Mouse (Mus musculus): ENCODE data around the gene Dgkh. TPM values are rescaled to one million over a fixed set of nuclear protein-coding genes. Genes with fewer than 3 reads are reported as not detected.
A peak's percentile ranks its signal among the peaks of the same experiment; 100 is the strongest.

Dgkh gene
- total and polyA plus RNA-seq, 2 experiments = 0.24 to 1.8 TPM

DNA sequence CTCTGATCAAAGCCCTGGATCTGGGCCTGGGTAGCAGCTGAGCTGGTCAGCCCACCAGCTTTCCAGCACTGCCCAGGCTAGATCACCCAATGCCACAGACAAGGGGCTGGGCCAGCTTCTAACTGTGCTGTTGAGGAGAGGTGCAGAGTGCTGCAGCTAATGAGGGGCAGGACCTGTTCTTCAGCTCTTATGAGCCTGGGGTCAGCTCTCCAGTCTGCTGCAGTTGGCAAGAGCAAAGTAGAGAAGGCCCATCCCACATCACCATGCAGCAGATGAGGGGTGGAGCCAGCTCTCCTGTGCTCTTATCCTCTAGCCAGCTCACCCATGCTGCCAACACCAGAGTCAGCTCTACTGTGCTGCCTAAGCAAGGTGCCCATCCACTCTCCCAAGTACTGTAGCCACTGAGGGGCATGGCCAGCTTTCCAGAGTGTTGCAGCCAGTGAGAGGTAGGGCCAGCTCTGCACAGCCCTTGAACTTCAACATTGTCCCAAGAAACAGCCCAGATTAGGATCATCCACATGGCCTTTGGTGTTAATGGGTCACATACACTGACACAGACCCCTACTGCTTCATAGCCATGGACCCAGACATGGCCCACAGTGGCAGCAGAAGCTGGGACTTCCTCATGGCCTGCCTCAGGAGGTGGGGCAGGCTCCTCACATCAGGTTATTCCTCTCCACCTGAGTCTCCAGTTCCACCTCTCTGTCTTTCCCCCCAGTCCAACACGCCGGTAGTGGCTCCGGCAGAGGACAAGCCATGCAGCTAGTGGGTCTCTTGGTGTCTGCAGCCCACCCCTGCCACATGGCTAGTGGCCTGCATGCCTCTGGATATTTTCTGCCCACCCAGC, 206.7 kb downstream of the Dgkh start:
- Histone ChIP-seq H3K27me3 (ENCODE audit: control insufficient read depth, insufficient read depth, low read length) (no peaks in the 10 kb centered on the region), H3K36me3 (ENCODE audit: control insufficient read depth, insufficient read depth, low read length) (0 out of 2 replicates have a peak, but pooled peaks cover 2% of the 10 kb centered on the region), H3K9ac (ENCODE audit: low read depth, low read length) (no peak overlapping the region), H3K79me2 (ENCODE audit: control insufficient read depth, insufficient read depth, low read length) (peaks cover 22% of the 10 kb centered on the region), H3K27ac (replicated peaks; ENCODE audit: insufficient read depth, low read depth, low read length) (no peak overlapping the region), H3K4me3 (ENCODE audit: insufficient read depth, low read depth, low read length) (no peak overlapping the region), H3K4me1 (ENCODE audit: control insufficient read depth, insufficient read depth, low read length) (peaks cover 18% of the 10 kb centered on the region)
- peak; percentile 32 for DNase-seq (ENCODE audit: extremely low read depth, low read depth, low spot score)
- TF ChIP-seq POLR2A (IDR thresholded peaks at IDR 0.05; ENCODE audit: extremely low read depth, insufficient read depth, low read length) (no peak), CTCF (IDR thresholded peaks at IDR 0.05; ENCODE audit: low read depth, low read length) (no peak)
- 96% methylated on average over 3 of the region's 3 CpGs for WGBS

GRCm38 (mm10) chr14:78525059-78525458, 207.5 kb downstream of the Dgkh start:
- Histone ChIP-seq H3K79me2 (ENCODE audit: control insufficient read depth, insufficient read depth, low read length) (peaks cover 18% of the 10 kb centered on the region), H3K4me3 (ENCODE audit: insufficient read depth, low read depth, low read length) (no peak overlapping the region), H3K36me3 (ENCODE audit: control insufficient read depth, insufficient read depth, low read length) (peaks cover 5% of the 10 kb centered on the region; the same call in 1 of the 2 replicates), H3K4me1 (ENCODE audit: control insufficient read depth, insufficient read depth, low read length) (peaks cover 21% of the 10 kb centered on the region), H3K27me3 (ENCODE audit: control insufficient read depth, insufficient read depth, low read length) (no peaks in the 10 kb centered on the region), H3K27ac (replicated peaks; ENCODE audit: insufficient read depth, low read depth, low read length) (no peak overlapping the region), H3K9ac (ENCODE audit: low read depth, low read length) (no peak overlapping the region)
- no peak for DNase-seq (ENCODE audit: extremely low read depth, low read depth, low spot score)
- no peak for TF ChIP-seq POLR2A (IDR thresholded peaks at IDR 0.05; ENCODE audit: extremely low read depth, insufficient read depth, low read length)
- TF ChIP-seq CTCF (IDR thresholded peaks at IDR 0.05; ENCODE audit: low read depth, low read length) = no peak
- WGBS = 87% methylated on average over 2 of the region's 2 CpGs

DNA sequence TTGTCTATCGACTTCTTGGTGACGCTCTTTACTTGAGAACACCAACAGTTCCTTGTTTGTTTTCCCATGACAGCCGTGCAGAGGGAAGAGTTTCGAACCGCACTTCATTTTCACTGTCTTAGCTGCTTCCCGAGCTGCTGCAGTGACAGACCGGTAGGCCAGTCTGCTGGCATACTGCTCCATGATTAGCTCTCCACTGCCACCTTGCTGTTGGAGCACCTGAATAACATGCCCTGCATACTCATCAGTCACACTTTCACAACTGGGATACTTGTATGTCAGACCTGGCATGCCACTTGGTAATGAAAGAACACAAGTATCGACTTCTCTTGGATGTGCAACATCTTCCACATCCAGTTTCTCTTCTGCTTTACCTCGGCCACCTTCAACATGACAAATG, 221.9 kb downstream of the Dgkh start:
- Histone ChIP-seq H3K36me3 (ENCODE audit: control insufficient read depth, insufficient read depth, low read length) (peaks cover 54% of the 10 kb centered on the region), H3K27me3 (ENCODE audit: control insufficient read depth, insufficient read depth, low read length) (no peaks in the 10 kb centered on the region), H3K79me2 (ENCODE audit: control insufficient read depth, insufficient read depth, low read length) (no peaks in the 10 kb centered on the region), H3K4me3 (ENCODE audit: insufficient read depth, low read depth, low read length) (no peak overlapping the region), H3K4me1 (ENCODE audit: control insufficient read depth, insufficient read depth, low read length) (no peaks in the 10 kb centered on the region), H3K9ac (ENCODE audit: low read depth, low read length) (no peak overlapping the region), H3K27ac (replicated peaks; ENCODE audit: insufficient read depth, low read depth, low read length) (no peak overlapping the region)
- DNase-seq (ENCODE audit: extremely low read depth, low read depth, low spot score) = no peak
- TF ChIP-seq POLR2A (IDR thresholded peaks at IDR 0.05; ENCODE audit: extremely low read depth, insufficient read depth, low read length) (no peak), CTCF (IDR thresholded peaks at IDR 0.05; ENCODE audit: low read depth, low read length) (peak; percentile 31)
- WGBS = 89% methylated on average over 9 of the region's 9 CpGs

GRCm38 (mm10) chr14:78509791-78510190, 222.8 kb downstream of the Dgkh start:
- Histone ChIP-seq H3K36me3 (ENCODE audit: control insufficient read depth, insufficient read depth, low read length) (peaks cover 57% of the 10 kb centered on the region), H3K27ac (replicated peaks; ENCODE audit: insufficient read depth, low read depth, low read length) (no peak overlapping the region), H3K9ac (ENCODE audit: low read depth, low read length) (no peak overlapping the region), H3K4me1 (ENCODE audit: control insufficient read depth, insufficient read depth, low read length) (no peaks in the 10 kb centered on the region), H3K4me3 (ENCODE audit: insufficient read depth, low read depth, low read length) (no peak overlapping the region), H3K27me3 (ENCODE audit: control insufficient read depth, insufficient read depth, low read length) (no peaks in the 10 kb centered on the region), H3K79me2 (ENCODE audit: control insufficient read depth, insufficient read depth, low read length) (no peaks in the 10 kb centered on the region)
- whole genome bisulfite sequencing = 29% methylated on average over 6 of the region's 6 CpGs
- TF ChIP-seq CTCF (IDR thresholded peaks at IDR 0.05; ENCODE audit: low read depth, low read length) (no peak), POLR2A (IDR thresholded peaks at IDR 0.05; ENCODE audit: extremely low read depth, insufficient read depth, low read length) (no peak)
- DNase-seq (ENCODE audit: extremely low read depth, low read depth, low spot score) = peak; percentile 82

Other genes with a start within 250 kb of the Dgkh start
- gene Akap11, start 196.0 kb downstream of the Dgkh start, total RNA-seq (2014; rRNA removed) = 36.0 and 37.5 TPM in 2 replicates
- gene Akap11, start 196.0 kb downstream of the Dgkh start, polyA plus RNA-seq (2012; rRNA removed) = 2.9 and 3.3 TPM in 2 replicates
- 88.7 and 106 TPM in 2 replicates for gene Vwa8, start 116.3 kb upstream of the Dgkh start, total RNA-seq (2014; rRNA removed)
- 44.0 and 48.9 TPM in 2 replicates for gene Vwa8, start 116.3 kb upstream of the Dgkh start, polyA plus RNA-seq (2012; rRNA removed)